Mouse (Mus musculus): ENCODE results near the gene Zfp652.

DNA sequence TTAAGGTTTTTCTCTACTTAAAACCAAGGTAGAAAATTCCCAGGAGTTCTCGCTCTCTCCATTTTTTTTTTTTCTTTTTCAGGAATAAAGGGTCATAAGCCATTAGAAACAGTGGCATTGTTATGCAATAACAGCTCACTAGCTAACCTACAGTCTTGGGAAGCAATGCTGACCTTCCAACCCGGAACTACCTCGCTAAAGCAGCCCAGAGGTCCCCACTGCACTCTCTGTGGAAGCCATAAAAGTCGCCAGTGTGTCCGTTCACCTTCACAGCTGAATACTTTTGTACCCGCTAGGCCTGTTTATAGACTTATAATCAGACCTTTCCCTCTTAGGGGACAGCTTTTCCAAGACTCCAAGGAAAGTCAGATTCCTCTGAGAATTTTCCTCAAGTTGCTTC is 55.8 kb downstream of the Zfp652 start:
- no peak for TF ChIP-seq CTCF (IDR thresholded peaks at IDR 0.05; ENCODE audit: borderline replicate concordance, control insufficient read depth, extremely low read depth, insufficient read depth, low read length, poor library complexity)
- TF ChIP-seq POLR2A (IDR thresholded peaks at IDR 0.05; ENCODE audit: control insufficient read depth, extremely low read depth, insufficient read depth, low read length, poor library complexity): no peak

Measured in thymus, adult 2 months (tissue).